Mouse (Mus musculus) frontal cortex, postnatal 14 days (tissue): Measurements from ENCODE around the gene Tspan1.

Experiments used
- DNase-seq, 2 experiments: peaks; one replicate each; pipeline ENCODE4 v3.0.0; 2022; ENCODE audit warnings: low spot score in 2 of 2

Tspan1 gene

GRCm38 (mm10) chr4:116165708-116166407 lies 1.5 kb downstream of the Tspan1 start:
- no peak for DNase-seq

GRCm38 (mm10) chr4:116164759-116165554 lies 2.4 kb downstream of the Tspan1 start:
- DNase-seq = no peak

- no peak for DNase-seq
These were observed 5.3 kb downstream of the Tspan1 start for GRCm38 (mm10) chr4:116162142-116162541.

- peak; percentile 56 to 68 for DNase-seq
These were observed 6.6 kb downstream of the Tspan1 start for GRCm38 (mm10) chr4:116160769-116161168.

- no peak for DNase-seq
These were observed 7.5 kb downstream of the Tspan1 start for GRCm38 (mm10) chr4:116159912-116160311.

- no peak for DNase-seq
These were observed 9.5 kb downstream of the Tspan1 start for GRCm38 (mm10) chr4:116157882-116158281.

GRCm38 (mm10) chr4:116152702-116153101 lies 14.7 kb downstream of the Tspan1 start:
- DNase-seq = no peak

GRCm38 (mm10) chr4:116151238-116151637 lies 16.2 kb downstream of the Tspan1 start, which contains the start of gene Lurap1:
Lurap1 (minus strand) TSS chr4:116151338.
- DNase-seq = no peak

- no peak for DNase-seq
These were observed 16.6 kb downstream of the Tspan1 start for GRCm38 (mm10) chr4:116150862-116151221.

- DNase-seq = no peak
These were observed 17.1 kb downstream of the Tspan1 start for GRCm38 (mm10) chr4:116150156-116150861.

- DNase-seq = no peak
These were observed 17.6 kb downstream of the Tspan1 start for GRCm38 (mm10) chr4:116149812-116150155.

- DNase-seq = peak; percentile 40 to 62
These were observed 23.3 kb downstream of the Tspan1 start for GRCm38 (mm10) chr4:116143891-116144717.

GRCm38 (mm10) chr4:116143317-116143811 lies 24.0 kb downstream of the Tspan1 start:
- DNase-seq = no peak

- DNase-seq = no peak
These were observed 25.1 kb downstream of the Tspan1 start for GRCm38 (mm10) chr4:116142269-116142668.

- no peak for DNase-seq
These were observed 25.7 kb downstream of the Tspan1 start for GRCm38 (mm10) chr4:116141736-116142135.

GRCm38 (mm10) chr4:116140801-116141574 lies 26.4 kb downstream of the Tspan1 start:
- no peak for DNase-seq

- DNase-seq = no peak
These were observed 29.9 kb downstream of the Tspan1 start for GRCm38 (mm10) chr4:116137421-116137996.

GRCm38 (mm10) chr4:116134990-116135389 lies 32.4 kb downstream of the Tspan1 start:
- DNase-seq = no peak

- DNase-seq = no peak
These were observed 34.3 kb downstream of the Tspan1 start for GRCm38 (mm10) chr4:116133126-116133525.

- DNase-seq = no peak
These were observed 39.4 kb downstream of the Tspan1 start for GRCm38 (mm10) chr4:116127956-116128355.
